Mouse (Mus musculus) E14TG2a.4 (cell line): ENCODE measurements around the gene Mgam.

ENCODE experiments used
- CTCF ChIP-seq: conservative IDR thresholded peaks from 2 replicates; pipeline ENCODE4 v1.5.1; 2014; ENCODE audit warnings: low read length
- NANOG ChIP-seq: IDR thresholded peaks from 2 replicates; pipeline ENCODE4 v1.6.1; 2014; ENCODE audit warnings: borderline replicate concordance, low read length, mixed read lengths

- no peak for TF ChIP-seq CTCF
- no peak for TF ChIP-seq NANOG
These were observed 43.0 kb upstream of the Mgam start, which contains the start of gene Clec5a for GRCm38 (mm10) chr6:40585645-40586044.
